Mouse (Mus musculus) thymus, adult 18-20 months (tissue): ENCODE data around the gene Stxbp4.

Experiments used
- DNase-seq, 2 experiments: peaks; one replicate each; pipeline ENCODE4 v3.0.0; 2022; ENCODE audit warnings: mixed read lengths in 2 of 2

The Stxbp4 gene

DNA sequence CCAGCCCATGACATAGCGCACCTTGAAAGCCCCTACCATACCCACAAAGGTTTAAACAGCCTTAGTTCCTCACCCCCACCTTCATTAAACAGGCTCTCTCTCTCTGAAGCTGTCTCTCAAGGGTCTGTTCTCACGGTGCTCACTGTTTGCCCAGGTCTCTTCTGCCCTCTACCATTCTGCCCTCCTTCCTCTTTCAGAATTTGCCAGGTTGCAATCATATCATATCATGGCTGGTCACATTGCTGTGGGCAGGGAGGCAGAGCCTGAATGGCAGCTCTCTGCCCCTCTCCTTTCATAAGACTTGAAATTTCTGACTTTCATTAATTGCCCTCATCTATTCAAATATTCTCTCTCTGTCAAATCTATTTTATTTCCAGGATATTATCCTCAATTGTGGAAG is 195.4 kb downstream of the Stxbp4 start:
- no peak for DNase-seq

DNA sequence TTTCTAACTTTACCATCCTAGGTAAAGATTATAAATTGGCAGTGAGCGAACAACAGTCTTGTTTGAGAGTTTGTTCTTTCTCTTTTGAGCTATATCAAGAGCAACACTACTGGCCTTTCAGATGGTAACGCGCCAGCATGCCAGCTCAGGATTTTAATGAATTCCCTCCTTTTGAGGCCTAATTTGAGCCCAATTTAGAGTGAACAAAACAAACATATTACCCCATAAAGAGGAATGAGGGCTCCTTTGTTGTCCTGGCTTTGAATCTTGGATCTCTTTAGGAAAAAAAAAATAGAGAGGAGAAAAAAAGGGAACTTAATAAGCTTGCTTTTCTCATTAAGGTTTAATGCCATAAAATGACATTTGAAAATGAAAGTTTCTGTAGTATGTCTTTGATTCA is 197.0 kb downstream of the Stxbp4 start:
- DNase-seq: no peak

DNA sequence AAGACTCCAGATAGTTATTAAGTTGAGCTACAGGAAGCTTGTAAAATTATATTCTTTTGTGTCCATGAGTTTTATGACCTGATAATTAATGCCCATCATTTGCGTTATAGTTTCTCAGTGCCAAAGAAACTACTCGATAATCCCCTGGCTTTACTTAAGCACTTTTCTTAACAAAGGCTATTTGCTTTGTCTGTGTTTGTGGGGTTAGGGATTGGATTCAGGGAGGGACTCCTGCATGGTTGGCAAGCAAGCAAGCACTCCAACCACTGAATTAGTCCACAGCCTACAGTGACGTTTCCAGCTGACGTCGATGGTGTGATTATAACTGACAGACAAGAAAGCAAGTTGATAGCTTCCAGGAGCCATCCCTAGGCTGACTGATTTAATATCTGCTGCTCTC is 199.1 kb downstream of the Stxbp4 start:
- no peak for DNase-seq
